Mouse (Mus musculus) layer of hippocampus, adult 9-10 months (tissue): ENCODE results near the gene Sec24d.
"Not testable (repeated sequence)": the region's sequence is repeated elsewhere in the genome, so short reads cannot be mapped to it uniquely, and the experiment has no call there.

ENCODE experiments used
- DNase-seq: peaks from one replicate; pipeline ENCODE4 v3.0.0; 2022; ENCODE audit warnings: low spot score

Sec24d gene

DNA sequence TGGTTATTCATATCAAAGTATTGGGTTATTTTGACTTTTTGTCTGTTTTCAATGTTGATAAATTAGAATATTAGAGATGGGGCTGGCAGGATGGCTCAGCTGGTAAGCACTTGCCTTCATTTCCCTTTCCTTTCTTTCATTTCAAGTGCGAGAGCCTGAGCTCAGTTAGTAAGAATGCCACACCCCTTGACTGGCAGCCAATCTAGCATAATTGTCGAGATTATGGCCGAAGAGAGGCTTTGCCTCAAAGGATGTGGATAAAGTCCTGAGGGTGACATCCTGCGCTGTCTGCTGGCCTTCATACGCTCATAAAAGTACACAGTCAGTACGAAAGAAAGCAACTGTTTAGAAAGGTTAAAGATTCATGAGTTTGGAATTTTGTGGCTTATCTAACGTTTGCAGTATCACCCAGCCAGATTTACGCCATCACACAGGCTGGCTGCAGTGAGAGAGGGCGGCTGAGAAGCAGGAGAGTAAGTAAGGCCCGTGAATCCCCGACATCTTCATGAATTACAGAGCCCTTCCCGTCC, 71.5 kb downstream of the Sec24d start:
- DNase-seq = no peak

- DNase-seq = no peak
These were observed 73.8 kb downstream of the Sec24d start for GRCm38 (mm10) chr3:123341049-123341448.

- DNase-seq = no peak
These were observed 76.4 kb downstream of the Sec24d start for GRCm38 (mm10) chr3:123343690-123344089.

- no peak for DNase-seq
These were observed 81.0 kb downstream of the Sec24d start for GRCm38 (mm10) chr3:123348080-123348802.

DNA sequence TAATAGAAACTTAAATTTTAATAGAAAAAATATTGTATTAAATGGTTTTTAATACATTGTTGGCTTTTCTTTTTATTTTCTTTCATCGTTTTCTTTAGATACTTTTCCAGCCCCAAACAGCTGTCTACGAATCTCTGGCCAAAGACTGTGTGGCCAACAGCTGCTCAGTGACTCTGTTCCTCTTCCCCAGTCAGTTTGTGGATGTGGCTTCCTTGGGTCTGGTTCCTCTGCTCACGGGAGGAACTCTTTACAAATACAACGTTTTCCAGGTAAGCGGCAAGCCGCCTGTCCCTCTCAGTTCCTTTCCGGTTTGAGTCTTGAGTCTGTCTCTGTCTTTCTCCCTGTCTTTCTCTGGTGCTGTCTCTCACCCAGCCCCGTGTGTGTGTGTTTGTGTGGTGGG, 83.3 kb downstream of the Sec24d start:
- DNase-seq = no peak

DNA sequence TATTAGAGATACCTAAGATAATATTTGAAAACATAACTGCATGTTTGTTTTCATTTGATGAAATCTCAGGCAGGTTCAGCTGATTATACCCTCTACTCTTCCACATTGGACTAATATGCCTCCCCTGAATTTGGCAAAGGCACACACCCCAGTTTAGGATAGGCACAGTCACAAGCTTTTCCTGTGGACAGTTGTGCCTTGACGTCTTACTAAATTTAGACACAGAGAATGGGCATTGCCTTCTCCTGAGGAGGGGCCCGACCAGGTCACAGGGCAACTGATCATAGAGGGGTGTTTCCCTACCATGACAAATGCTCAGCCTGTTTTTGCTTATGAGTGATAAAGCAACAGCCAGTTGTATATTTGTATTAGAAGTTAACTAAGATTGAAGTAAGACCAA, 84.3 kb downstream of the Sec24d start:
- no peak for DNase-seq

DNA sequence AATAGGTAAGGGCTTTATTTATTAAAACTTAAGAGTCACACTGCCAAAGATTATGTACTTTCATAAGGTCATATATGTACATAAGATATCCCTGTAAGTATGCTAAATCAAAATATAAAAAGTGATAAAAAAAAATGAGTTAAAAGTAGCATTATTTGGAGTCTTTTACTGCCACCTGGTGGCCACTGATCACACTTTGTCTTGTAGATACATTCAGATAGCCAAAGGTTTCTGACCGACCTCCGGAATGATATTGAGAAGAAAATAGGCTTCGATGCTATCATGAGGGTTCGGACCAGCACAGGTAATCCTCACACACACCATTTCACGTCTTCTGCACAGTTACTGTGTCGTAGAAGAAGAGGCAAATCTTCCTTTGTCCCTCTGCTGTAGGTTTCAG, 85.9 kb downstream of the Sec24d start:
- no peak for DNase-seq

DNA sequence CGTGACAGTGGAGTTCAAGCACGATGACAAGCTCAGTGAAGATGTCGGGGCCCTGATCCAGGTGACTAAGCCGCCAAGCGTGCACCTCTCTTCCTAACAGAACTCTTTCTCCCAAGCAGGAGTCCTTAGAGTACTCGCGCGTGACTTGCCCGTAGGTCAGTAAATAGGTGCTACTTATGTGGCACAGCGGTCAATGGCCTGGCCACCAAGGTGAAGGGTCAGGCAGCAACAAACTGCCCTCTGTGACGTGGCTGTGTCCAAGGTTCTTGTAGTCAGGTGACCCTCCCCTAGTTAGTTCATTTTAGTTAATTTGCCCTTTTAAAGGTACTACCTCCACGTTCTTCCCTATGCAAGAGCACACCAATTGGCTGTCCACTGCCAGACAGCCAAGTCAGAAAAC, 86.4 kb downstream of the Sec24d start:
- DNase-seq = no peak

GRCm38 (mm10) chr3:123354388-123354787, 87.1 kb downstream of the Sec24d start:
- no peak for DNase-seq

DNA sequence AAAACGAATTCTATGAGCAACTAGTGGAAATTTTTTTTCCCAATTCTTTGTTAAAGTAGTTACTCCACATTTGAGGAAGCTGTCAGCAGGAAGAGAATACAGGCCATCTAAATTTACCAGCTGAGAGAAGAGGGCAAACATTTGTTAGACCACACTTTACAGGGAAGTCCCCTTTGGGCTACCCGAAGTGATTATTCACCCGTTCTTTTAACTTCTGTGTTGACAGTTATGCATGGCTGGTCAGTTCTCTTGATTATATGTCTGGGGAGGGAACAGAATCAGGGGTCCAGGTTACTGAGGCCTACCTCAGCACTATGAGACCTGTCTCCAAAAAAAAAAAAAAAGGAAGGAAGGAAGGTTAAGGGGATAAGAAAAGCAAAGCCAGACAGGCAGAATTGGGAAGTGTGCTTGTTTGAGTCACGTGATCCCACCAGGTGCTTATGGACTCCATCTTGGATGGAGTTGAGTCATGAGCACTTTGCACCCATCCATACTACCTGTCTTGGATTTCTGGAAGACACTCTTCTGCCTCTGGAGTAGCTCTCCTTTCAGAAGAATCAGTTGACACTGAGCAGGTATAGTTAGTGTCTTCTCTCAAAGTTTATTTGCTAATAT, 89.2 kb downstream of the Sec24d start:
- DNase-seq = no peak

- DNase-seq = not testable (repeated sequence)
These were observed 99.6 kb downstream of the Sec24d start for GRCm38 (mm10) chr3:123366820-123367219.

- DNase-seq = no peak
These were observed 101.9 kb downstream of the Sec24d start for GRCm38 (mm10) chr3:123369161-123369560.

- DNase-seq = no peak
These were observed 103.7 kb downstream of the Sec24d start for GRCm38 (mm10) chr3:123370927-123371326.

DNA sequence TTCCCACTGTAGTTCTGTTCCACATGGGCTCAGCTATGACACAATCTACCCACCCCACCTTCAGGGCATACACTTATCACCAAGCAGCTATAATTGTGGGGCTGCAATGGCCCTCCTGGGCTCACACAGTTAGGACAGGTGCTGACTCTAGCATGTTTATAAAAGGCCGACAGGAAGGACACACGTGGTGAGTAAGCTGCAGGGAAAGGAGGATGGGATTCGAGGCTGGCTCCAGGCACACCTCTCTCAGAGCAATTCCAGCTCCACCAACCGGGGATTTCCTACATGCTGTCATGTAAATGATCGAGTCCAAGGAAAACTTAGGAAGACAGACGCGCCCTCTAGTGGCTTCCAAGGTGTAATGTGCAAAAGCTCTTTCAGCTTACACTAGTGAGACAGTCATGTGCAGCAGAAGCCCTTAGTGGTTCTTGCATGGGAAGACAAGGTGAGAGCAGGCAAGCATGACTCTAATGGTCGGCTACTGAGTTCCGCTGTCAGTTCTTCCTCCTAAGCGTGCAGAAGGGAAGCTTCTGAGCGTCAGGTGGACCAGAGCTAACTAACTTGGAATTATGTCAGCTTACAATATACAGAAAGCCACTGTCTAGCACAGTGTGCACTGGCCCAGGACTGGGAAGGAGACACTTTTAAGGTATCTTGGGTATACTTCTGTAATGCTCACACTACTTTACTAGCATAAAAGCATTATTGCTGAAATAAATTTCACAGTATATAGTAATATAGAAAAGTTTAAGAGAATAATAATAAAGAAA, 104.7 kb downstream of the Sec24d start:
- peak; percentile 60 for DNase-seq

- no peak for DNase-seq
These were observed 109.3 kb downstream of the Sec24d start for GRCm38 (mm10) chr3:123376562-123376961.

GRCm38 (mm10) chr3:123384435-123384834, 117.2 kb downstream of the Sec24d start:
- DNase-seq = no peak

- DNase-seq = no peak
These were observed 117.8 kb downstream of the Sec24d start for GRCm38 (mm10) chr3:123385118-123385485.

GRCm38 (mm10) chr3:123385486-123386156, 118.4 kb downstream of the Sec24d start, which contains the start of gene Mettl14:
Gene Mettl14, minus strand, starts transcription at chr3:123386108.
- peak; percentile 94 for DNase-seq

DNA sequence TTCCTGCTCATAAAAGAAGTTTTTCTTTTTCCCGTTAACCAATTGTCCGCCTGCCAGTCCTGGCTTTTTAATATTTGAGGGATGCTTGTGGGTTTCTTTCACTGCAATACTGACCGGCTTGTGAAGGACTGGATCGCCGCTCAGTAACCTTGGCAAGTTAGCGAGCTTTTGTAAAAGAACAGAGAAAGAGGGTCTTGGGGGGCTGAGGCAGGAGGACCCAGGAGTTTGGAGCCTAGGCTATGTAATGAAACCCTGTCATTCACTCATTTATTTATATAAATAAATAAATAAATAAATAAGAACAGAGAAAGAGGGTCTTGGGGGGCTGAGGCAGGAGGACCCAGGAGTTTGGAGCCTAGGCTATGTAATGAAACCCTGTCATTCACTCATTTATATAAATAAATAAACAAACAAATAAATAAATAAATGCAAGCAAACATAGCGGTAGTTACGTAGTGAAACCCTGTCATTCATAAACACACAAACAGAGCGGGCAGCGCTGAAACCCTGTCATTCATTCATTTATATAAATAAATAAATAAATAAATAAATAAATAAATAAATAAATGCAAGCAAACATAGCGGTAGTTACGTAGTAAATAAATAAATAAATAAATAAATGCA, 119.0 kb downstream of the Sec24d start:
- not testable (repeated sequence) for DNase-seq

- no peak for DNase-seq
These were observed 123.9 kb downstream of the Sec24d start for GRCm38 (mm10) chr3:123391180-123391579.

- no peak for DNase-seq
These were observed 128.4 kb downstream of the Sec24d start for GRCm38 (mm10) chr3:123395611-123396010.
